Mouse (Mus musculus) lung, postnatal 14 days (tissue): ENCODE data around the gene Zfp385c.
A peak's percentile ranks its signal among the peaks of the same experiment; 100 is the strongest.

Experiments used
- DNase-seq: peaks from one replicate; pipeline ENCODE4 v3.0.0; 2021

Zfp385c gene

GRCm38 (mm10) chr11:100692164-100692616 lies at the start of gene Zfp385c:
Zfp385c (minus strand) TSS chr11:100692455.
- no peak for DNase-seq

GRCm38 (mm10) chr11:100741348-100741747 lies 49.1 kb upstream of the Zfp385c start:
- no peak for DNase-seq

DNA sequence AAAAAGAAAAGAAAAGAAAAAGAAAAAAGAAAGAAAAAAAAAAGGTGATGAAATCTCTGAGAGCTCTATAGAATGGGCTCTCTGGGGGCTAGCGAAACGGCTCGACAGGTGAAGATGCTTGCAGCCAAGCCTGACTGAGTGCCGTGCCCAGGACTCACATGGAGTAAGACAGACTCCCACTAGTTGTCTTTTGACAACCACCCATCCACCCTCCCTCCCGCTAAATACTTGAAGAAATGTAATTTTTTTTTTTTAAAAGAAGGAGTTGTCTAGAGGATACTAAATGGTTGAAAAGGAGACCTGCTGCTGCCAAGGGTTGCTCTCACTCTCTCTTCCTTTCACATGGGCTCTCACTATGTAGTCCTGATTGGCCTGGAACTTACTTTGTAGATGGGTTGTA lies 46.5 kb upstream of the Zfp385c start:
- no peak for DNase-seq

GRCm38 (mm10) chr11:100738066-100738604 lies 45.9 kb upstream of the Zfp385c start, which contains the start of gene Rab5c:
Rab5c (minus strand) TSS chr11:100738215.
- peak; percentile 98 for DNase-seq

DNA sequence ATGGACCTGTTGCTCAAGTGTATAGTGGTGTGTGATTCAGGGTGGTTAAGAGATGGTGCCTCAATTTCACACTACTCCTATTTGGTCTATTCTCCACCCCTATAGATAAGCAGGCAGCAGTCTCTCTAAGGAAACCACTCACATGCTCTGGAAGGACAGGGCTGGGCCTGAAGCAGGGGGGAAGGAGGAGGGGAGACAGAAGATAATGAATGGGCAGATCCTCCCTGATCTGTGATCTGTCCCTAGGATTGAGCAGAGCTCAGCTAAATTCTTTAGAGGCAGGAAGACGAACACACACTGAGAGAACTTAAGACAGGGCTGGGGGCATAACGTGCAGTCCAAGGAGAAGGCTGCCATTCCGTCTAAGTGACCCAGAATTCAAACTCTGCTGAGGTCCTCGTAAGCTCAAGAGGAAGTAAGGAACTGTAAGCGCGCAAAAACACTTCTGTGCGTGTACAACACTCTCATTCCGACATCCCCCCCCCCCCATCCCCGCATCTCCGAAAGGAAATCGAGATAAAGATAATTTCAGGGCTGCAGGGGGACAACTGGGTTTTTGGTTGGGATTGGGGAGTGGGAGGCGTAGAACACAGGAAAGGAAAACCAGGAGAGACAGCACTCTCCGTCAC lies 45.0 kb upstream of the Zfp385c start:
- DNase-seq, result no peak

- no peak for DNase-seq
Measured at GRCm38 (mm10) chr11:100736746-100737080, 44.5 kb upstream of the Zfp385c start.

DNA sequence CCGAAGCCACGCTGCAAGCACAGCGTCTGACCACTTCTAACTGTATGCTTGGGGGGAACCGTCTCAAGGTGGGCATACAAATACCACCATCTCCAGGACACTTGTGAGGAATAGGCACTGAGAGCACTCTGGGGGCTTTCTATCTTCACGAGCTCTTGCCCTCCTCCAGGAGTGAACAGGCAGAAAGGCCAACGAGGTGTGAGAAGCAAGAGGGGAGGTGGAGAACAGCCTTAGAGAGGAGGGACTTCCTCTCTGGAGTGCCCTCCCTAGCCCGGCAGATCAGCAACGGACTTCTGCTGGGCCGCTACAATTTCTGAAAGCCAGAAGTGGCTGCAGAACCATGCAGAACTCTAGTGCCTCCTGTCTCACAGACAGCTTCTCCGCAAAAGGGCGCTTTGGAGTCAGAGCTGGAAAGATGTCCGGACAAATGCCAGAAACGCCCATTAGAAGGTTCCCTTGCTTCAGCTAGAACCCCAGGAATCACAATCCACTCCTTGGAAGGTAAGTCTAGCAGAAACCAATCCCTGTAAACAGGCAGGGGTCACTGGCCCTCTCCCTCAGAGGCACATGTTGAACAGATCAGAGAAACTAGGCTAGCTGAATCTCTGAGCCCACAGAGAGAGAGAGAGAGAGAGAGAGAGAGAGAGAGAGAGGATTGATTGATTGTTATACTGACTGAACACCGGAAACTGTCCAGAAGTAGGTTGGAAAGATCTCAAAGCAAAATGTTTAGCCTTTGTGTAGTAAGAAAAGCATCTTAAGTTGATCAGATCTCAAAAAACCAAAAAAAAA lies 43.9 kb upstream of the Zfp385c start:
- DNase-seq, result no peak

DNA sequence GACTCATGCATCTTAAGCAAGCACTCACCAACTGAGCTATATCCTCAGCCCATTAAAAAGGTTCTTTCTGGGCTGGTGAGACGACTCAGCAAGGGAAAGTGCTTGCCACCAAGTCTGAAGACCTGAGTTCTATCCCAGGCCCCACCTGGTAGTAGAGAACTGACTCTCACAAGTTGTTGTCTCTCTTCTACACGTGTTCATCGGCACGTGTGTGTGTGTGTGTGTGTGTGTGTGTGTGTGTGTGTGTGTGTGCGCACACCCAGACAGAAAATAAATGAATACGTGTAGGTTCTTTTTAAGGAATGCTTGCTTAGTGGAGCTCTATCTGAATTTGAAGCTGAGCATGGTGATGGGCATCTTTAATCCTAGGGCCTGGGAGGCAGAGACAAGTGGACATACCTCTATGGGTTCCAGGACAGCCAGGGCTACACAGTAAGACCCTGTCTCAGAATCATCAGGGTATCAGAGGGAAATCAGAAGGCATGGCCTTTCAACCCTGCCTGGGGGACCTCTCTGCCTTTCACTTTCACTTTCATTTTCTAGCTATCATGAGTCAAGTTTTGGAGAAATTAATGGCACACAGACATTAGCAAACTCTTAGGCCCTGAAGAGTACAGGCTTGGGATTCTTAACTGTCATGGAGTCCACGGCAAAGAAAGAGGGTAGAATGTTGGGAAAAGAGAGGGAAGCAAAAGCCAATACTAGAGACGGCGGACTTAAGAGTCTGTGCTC lies 43.0 kb upstream of the Zfp385c start:
- no peak for DNase-seq

DNA sequence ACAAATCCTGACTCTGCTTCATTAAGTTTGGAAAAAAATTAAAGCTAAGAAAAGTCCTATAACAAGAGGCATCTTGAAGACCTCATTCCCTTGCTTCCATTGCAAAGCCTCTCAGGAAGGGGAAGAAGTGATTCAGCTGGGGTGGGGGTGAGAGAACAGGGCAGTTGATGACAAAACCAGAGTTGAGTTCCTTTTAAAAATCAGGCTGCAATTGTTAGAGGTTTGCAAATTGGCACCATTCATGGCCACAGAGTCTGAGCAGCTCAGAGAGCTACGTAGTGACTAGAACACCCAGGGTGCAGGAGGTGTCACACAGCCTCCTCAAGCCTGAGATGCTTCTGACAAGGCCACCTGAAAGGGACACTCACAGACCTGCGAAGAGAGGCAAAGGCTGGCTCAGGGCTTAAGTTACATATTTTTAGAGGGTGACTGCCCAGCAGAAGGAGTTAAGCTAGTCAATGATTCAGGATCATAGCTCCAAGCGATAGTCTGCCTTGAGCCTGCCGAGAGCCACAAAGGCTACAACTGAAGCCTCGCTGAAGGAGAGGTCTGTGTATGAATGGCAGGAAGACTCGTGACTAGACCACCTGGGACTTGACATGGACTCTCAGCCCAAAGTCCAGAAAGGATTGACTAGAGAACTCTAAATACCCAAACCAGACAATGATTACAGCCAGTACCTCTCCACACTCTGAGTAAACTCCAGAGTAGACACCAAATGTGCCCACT lies 38.4 kb upstream of the Zfp385c start:
- DNase-seq, result no peak

GRCm38 (mm10) chr11:100729976-100730375 lies 37.7 kb upstream of the Zfp385c start:
- no peak for DNase-seq

- DNase-seq, result no peak
Measured at GRCm38 (mm10) chr11:100728601-100729000, 36.3 kb upstream of the Zfp385c start.

DNA sequence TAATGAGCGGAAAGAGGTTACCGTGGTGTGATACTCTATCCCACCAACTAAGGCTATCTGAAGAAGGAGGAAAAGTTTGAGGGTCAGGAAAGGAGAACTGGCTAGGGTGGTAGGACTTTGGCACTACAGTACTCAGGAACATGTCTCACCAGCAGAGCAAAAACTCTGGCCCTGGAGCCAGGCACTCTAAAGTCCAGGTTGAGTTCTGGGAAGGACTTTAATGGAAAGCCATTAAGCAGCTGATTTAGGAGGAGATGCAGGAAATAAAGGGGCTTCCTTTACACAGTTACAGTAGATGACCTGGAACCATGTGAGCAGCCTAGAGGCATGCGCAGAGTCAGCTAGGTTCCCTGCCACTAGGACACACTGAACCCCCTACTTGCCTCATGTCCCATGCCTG lies 34.9 kb upstream of the Zfp385c start:
- no peak for DNase-seq

DNA sequence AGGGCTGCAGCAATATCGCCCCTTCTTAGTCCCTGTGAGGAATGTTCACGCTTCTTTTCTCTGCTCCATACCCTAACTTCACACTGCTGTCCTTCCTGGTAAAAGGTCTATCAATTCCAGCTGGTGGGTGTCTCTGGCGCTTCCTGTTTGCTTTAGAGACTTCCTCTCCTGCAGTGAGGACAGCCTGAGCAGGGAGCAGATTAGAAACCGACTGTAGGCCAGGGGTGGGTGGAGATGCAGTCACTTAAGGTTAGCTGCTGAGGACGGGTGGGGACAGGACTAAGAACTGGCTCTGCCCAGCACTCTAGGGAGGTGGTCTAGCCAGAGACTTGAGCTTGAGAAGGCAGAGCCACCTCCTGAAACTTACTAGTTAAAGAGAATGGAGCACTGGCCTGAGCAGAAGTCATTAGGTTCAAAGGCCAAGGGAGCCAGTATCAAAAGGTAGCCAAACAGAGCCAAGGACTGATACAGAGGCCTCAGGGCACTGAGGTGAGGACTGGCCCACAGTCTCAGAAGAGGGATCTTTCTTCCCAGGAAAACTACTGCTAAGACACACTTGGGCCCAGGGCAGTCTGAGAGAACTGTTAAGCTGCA lies 32.8 kb upstream of the Zfp385c start:
- DNase-seq, result peak; percentile 49

GRCm38 (mm10) chr11:100722493-100723028 lies 30.3 kb upstream of the Zfp385c start:
- DNase-seq, result no peak

DNA sequence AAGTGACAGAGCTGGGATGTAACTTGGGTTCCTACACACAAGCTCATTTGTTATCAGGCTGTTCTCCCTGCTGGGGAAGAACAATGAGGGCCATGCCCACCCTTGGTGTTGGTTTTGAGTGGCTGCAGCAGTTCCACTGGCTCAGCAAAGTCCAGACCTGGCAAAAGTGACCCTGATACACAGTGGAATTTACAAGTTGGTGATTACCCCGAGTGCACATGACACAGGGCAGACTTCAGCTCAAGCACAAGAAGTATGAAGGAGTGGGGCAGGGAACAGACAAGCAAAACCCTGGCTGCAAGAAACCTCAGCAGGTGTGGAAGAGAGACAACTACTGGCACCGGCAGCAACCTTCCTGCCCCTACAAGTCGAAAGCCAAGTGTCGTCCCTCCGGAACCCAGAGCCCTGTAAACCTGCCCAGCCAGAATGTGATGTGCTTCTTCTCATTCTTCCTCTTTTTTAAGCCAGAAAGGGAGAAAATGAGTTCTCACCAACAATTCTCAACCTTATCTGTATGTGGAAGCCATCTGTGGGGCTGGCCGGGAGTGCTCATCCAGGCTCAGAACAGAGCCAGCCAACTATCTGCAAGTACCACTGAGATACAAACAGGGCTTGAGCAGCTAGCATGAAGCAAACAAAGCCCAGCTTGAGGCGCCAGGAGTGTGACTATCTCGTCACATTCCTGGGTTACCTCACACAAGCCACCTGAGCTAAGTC lies 29.7 kb upstream of the Zfp385c start:
- no peak for DNase-seq

DNA sequence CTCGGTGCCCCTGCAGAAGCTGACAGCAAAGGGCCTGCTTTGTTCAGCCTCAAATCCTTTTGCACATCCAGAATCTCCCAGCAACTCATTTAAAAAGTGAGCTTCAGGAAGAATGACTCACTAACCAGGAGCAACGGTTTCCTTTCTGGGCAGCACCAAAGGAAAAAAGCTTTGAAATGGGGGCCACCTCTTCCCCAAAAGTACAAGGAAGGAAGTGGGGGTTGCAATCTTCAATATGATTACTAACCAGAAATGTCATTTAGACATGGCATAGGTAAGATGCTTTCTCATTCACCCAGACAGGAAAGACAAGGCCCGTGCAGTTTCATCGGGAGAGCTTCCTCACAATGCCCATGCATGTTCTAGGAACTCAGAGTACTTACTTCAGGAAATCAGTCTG lies 29.0 kb upstream of the Zfp385c start:
- DNase-seq, result no peak

- no peak for DNase-seq
Measured at GRCm38 (mm10) chr11:100720345-100720744, 28.1 kb upstream of the Zfp385c start.

DNA sequence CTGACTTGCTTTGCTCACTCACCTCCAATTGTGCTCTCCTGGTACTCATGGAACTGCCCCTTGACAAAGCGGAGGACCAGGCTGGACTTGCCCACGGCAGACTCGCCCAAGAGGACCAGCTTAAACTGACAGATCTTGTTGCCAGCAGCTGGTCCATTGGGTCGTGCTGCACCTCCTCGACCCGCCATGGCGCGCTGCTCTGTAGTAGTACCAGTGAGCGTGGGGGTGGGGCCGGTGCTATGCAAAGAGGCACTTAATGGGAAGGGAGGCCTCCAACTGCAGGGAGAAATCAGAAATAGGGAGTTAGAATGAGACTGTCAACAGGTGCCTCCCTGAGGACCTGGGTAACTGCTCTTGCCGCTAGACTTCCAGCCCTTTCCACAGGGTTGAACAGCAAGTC lies 27.6 kb upstream of the Zfp385c start:
- no peak for DNase-seq

DNA sequence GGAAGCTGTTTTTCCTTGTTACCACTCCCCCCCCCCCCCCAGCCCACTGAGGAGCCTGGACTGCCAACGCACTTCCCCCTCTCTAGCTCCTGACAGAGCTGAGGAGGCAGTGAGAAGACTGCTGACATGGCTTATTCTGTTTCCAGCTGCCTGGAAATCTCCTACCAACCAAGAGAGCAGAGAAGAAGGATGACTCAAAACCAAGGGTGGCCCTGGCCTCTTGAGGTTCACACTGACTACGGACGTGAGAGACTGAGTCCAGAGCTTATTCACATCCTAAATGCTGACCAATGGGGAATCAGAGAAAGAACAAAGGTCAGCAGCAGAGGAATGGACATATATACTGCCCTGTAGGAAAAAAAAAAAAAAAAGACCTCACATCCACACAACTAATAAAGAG lies 27.1 kb upstream of the Zfp385c start:
- DNase-seq, result no peak

DNA sequence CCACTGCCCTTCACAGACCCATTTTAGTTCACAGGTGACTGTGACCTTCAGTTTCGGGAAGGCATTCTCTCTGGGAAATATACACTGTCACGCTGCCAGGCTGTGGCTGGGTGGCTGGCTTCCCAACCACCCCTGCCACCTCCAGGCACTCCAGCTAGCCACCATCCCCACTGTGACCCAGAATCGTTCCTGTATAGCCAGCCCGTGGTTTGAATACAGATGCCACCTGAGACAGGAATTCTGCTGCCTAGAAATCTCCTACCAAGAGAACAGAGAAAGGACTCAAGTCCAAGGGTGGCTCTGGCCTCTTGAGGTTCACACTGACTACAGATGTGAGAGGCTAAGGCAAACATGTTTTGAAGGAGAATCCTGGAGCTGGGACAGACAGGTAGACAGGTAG lies 26.6 kb upstream of the Zfp385c start:
- DNase-seq, result no peak

DNA sequence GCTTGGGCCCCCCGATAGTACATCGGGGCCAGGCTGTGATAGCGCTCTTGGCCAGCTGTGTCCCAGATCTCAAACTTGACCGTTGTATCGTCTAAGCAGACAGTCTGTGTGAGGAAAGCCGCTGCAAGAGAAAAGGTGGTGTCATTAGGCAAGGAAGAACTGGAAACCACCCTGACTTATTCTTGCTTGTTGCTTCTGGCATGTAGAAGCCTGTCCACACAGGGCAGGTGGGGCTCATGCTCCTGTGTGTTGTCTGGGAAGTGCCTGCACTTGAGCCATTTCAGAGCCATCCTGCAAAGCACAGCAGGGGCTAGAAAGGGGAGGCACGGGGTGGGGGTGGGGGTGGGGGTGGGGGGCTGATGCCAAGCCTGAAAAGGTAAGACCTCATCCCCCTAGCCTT lies 26.2 kb upstream of the Zfp385c start:
- no peak for DNase-seq

DNA sequence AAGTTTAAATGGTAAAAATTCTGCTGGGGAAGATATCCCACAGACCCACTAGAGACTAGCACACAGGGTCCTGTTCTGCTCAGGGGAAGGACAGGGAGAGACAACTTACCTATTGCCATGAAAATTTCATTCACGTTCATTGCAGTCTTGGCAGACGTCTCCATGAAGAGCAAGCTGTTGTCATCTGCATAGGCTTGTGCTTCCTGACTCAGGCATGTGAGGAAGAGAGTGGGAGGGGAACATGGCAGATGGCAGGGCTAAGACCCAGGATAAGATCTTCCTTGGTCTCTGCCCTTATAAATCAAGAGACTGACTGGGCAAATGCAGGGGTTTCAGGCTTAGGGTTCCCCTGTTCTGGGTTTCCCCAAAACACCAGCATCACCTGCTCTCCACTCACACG lies 24.4 kb upstream of the Zfp385c start:
- DNase-seq, result no peak
